Mouse (Mus musculus) liver, embryonic 14.5 days (tissue): ENCODE measurements around the gene Pgap3. TPM values are rescaled to one million over a fixed set of nuclear protein-coding genes. Genes with fewer than 3 reads are reported as not detected.

Experiments
- ATAC-seq: fragments of 200-750 bp; cut with Nextera tagmentation; 2 replicates; pipeline ENCODE4 v1.8.0; 2017; ENCODE audit warnings: moderate number of reproducible peaks, mild to moderate bottlenecking, moderate library complexity; ENCODE audit not compliant: insufficient read depth
- DNase-seq, 3 experiments: peaks; one replicate each; pipeline ENCODE4 v3.0.0-alpha.2; 2012 to 2013; ENCODE audit warnings: low read depth in 3 of 3, low spot score in 3 of 3
- H3K27ac ChIP-seq: fragments of 300-500 bp; sonication (generic); 2 replicates; pipeline ENCODE4 v1.5.1; 2014; ENCODE audit warnings: moderate library complexity, mild to moderate bottlenecking, control low read depth, inconsistent platforms
- H3K27me3 ChIP-seq: fragments of 300-500 bp; sonication (generic); 2 replicates; pipeline ENCODE4 v1.6.1; 2014; ENCODE audit warnings: mild to moderate bottlenecking, low read length, moderate library complexity; ENCODE audit not compliant: control insufficient read depth, insufficient read depth
- H3K36me3 ChIP-seq: fragments of 300-500 bp; sonication (generic); replicated peaks from 2 replicates; pipeline ENCODE4 v1.6.1; 2014; ENCODE audit warnings: low read depth; ENCODE audit not compliant: control insufficient read depth, insufficient read depth
- H3K4me1 ChIP-seq, 2 experiments: fragments of 200-500 bp in 1 of 2; fragments of 300-500 bp in 1 of 2; sonication (generic) in 1 of 2; replicated peaks; 2 replicates each; pipeline ENCODE4 v1.6.1; 2012 to 2014; ENCODE audit warnings: antibody characterized with exemption in 1 of 2, inconsistent platforms in 1 of 2, low read length in 1 of 2; ENCODE audit not compliant: control insufficient read depth in 2 of 2, insufficient read depth in 2 of 2
- H3K4me2 ChIP-seq: fragments of 300-500 bp; sonication (generic); 2 replicates; pipeline ENCODE4 v1.6.1; 2014; ENCODE audit warnings: low read depth, mild to moderate bottlenecking, control low read depth, moderate library complexity
- H3K4me3 ChIP-seq, 2 experiments: fragments of 200-500 bp in 1 of 2; fragments of 300-500 bp in 1 of 2; sonication (generic) in 1 of 2; 2 replicates each; pipeline ENCODE4 v1.5.1; 2012 to 2014; ENCODE audit warnings: low read depth in 2 of 2, low read length in 2 of 2, mild to moderate bottlenecking in 2 of 2, control low read depth in 1 of 2, inconsistent platforms in 1 of 2, moderate library complexity in 1 of 2; ENCODE audit not compliant: insufficient read depth in 1 of 2
- H3K9ac ChIP-seq: fragments of 300-500 bp; sonication (generic); replicated peaks from 2 replicates; pipeline ENCODE4 v1.6.1; 2014; ENCODE audit warnings: mild to moderate bottlenecking, control low read depth, moderate library complexity
- H3K9me3 ChIP-seq: fragments of 300-500 bp; sonication (generic); 2 replicates; pipeline ENCODE4 v1.6.1; 2016; ENCODE audit warnings: low read length, mixed read lengths; ENCODE audit not compliant: control insufficient read depth
- CTCF ChIP-seq: IDR thresholded peaks from 2 replicates; pipeline ENCODE4 v1.5.1; 2016; ENCODE audit warnings: antibody characterized with exemption, low read depth, control low read depth
- EP300 ChIP-seq: IDR thresholded peaks from 2 replicates; pipeline ENCODE4 v1.6.1; 2016; ENCODE audit warnings: antibody characterized with exemption, low read depth
- WGBS: fragments of 180-500 bp; shearing (Covaris S2); extraction: QIAGEN DNeasy Blood & Tissue Kit; methylation state at CpG from one replicate; pipeline ENCODE4 v1.1.7; 2014; ENCODE audit not compliant: insufficient replicate concordance; 5-methylcytosine and 5-hydroxymethylcytosine counted together
- polyA plus RNA-seq, 2 experiments: library from polyadenylated mRNA; depleted of rRNA in 1 of 2; stranded (reverse) in 1 of 2; unstranded in 1 of 2; fragments of >200 nt; fragmentation: Nextera tagmentation in 1 of 2; extraction: Ambion mirVana in 1 of 2; gene quantifications; 2 replicates each; pipeline versions ENCODE4 v1.2.1 to v1.2.3; 2012 to 2014

Pgap3 gene
- polyA plus RNA-seq, 2 experiments: 3.3 to 3.4 TPM

GRCm38 (mm10) chr11:98360866-98361521 is 39.3 kb downstream of the Pgap3 start:
- Histone ChIP-seq H3K4me2 (no peak overlapping the region), H3K27me3 (no peaks in the 10 kb centered on the region), H3K36me3 (no peaks in the 10 kb centered on the region), H3K9ac (no peak overlapping the region), H3K9me3 (no peaks in the 10 kb centered on the region), H3K4me3 (no peak overlapping the region), H3K27ac (no peak overlapping the region), H3K4me1 (peaks cover 9 to 19% of the 10 kb centered on the region in 2 experiments)
- ATAC-seq (no peak), DNase-seq (no peak)
- TF ChIP-seq CTCF: no peak
- TF ChIP-seq EP300: no peak
- 53% methylated on average over 9 of the region's 9 CpGs for WGBS

- Histone ChIP-seq H3K4me1 (peaks cover 9 to 19% of the 10 kb centered on the region in 2 experiments), H3K9me3 (no peaks in the 10 kb centered on the region), H3K36me3 (no peaks in the 10 kb centered on the region), H3K4me3 (peak within 1 kb of the TSS; percentile 89 to 90), H3K9ac (peak within 1 kb of the TSS; percentile 89), H3K27me3 (peaks cover 4% of the 10 kb centered on the region), H3K27ac (peak within 1 kb of the TSS; percentile 41), H3K4me2 (peak within 1 kb of the TSS; percentile 80)
- no peak for TF ChIP-seq CTCF
- no peak for TF ChIP-seq EP300
- DNase-seq: peak; percentile 84 to 87 (median 85)
- WGBS: 0% methylated on average over 59 of the region's 60 CpGs
- ATAC-seq: peak; percentile 87
These were observed 41.9 kb downstream of the Pgap3 start, which contains the start of gene Stard3 for GRCm38 (mm10) chr11:98358161-98359083. Stard3 (plus strand) TSS chr11:98358368.

DNA sequence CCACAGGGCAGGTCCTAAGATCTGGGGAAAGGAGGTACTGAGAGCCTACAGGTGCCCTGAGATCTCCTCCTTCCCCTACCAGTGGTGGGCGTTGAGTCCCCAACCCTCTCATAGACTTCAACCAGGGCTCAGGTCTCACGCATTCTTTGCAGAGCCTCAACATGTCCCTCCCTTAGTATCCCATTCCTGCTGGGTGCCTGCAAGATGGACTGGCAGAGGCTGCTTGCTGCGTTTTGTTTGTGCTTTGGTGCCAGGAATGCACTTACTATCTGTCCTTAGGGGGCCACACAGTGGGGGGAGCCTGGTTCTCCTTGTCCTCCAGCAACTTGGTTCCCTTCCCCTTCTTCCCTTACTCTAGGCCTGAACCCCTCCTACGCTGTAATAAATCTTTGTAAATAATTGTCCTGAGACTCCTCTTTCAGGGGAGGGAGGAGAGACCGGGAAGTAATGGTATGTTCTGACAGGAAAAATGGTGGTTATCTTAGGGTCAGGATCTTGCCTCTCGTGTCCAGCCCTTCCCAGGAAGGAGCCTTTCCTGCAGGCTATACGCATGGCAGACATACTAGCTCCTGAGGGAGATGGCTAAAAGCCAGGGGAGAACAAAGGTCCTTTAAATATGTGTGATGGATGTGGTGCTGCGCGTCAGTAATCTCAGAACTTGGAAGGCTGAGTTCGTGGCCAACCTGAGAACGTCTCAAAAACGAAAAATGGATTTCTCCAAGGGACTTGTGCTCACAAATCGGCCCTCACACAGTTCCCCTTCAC is 42.7 kb downstream of the Pgap3 start:
- peaks cover 9 to 19% of the 10 kb centered on the region in 2 experiments for H3K4me1 ChIP-seq
- DNase-seq: no peak
- H3K27ac ChIP-seq: peak overlapping the region; percentile 41
- peaks cover 4% of the 10 kb centered on the region for H3K27me3 ChIP-seq
- H3K9me3 ChIP-seq: no peaks in the 10 kb centered on the region
- TF ChIP-seq CTCF (no peak), EP300 (no peak)
- peak; percentile 7; the same call in 1 of the 2 replicates for ATAC-seq
- 12% methylated on average over 13 of the region's 13 CpGs for WGBS
- H3K9ac ChIP-seq: peak overlapping the region; percentile 67
- H3K36me3 ChIP-seq: no peaks in the 10 kb centered on the region
- H3K4me2 ChIP-seq: peak overlapping the region; percentile 80
- peak overlapping the region; percentile 78 to 90 for H3K4me3 ChIP-seq

GRCm38 (mm10) chr11:98356625-98357394 is 43.5 kb downstream of the Pgap3 start:
- Histone ChIP-seq H3K27ac (no peak overlapping the region), H3K9me3 (no peaks in the 10 kb centered on the region), H3K4me3 (no peak overlapping the region), H3K9ac (no peak overlapping the region), H3K36me3 (no peaks in the 10 kb centered on the region), H3K4me2 (peak overlapping the region; percentile 80), H3K4me1 (peaks cover 9 to 19% of the 10 kb centered on the region in 2 experiments), H3K27me3 (peaks cover 4% of the 10 kb centered on the region)
- ATAC-seq (no peak), DNase-seq (no peak)
- no peak for TF ChIP-seq CTCF
- TF ChIP-seq EP300: no peak
- 63% methylated on average over 7 of the region's 7 CpGs for WGBS
